Mouse (Mus musculus): Measurements from ENCODE around the gene Prkca.

DNA sequence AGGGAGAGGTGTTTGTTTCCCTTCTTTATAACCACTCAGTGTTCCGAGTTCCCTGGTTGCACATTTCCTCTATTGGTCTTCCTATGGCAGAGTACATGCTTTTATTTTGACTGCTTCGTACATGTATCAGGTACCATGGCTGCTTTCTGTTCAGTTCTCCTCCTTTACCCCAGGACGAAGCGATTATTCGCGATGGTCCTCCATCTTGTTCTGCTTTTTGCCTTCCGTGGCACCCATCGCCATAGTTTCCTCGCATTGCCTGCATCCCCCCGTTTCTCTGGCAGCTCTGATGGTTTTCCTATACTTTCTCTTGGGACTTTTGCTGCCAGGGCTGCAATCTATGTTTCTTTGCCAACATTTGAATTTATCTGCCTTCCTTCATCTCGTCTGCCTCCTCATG lies 314.4 kb downstream of the Prkca start:
- TF ChIP-seq POLR2A (IDR thresholded peaks at IDR 0.05; ENCODE audit: control insufficient read depth in 1 of 2, insufficient read depth in 1 of 2, low read depth in 1 of 2, low read length in 2 of 2, poor library complexity in 1 of 2) (no peak), MXI1 (IDR thresholded peaks at IDR 0.05; ENCODE audit: low read depth, low read length) (no peak), CTCF (IDR thresholded peaks at IDR 0.05 in 2 of 3, conservative IDR thresholded peaks at IDR 0.05 in 1 of 3; ENCODE audit: control insufficient read depth in 1 of 3, insufficient read depth in 1 of 3, low read depth in 2 of 3, low read length in 3 of 3, poor library complexity in 1 of 3, severe bottlenecking in 1 of 3) (no peak), RCOR1 (IDR thresholded peaks at IDR 0.05; ENCODE audit: low read depth, low read length) (no peak), E2F4 (IDR thresholded peaks at IDR 0.05; ENCODE audit: borderline replicate concordance, low read depth, low read length) (no peak), CHD1 (IDR thresholded peaks at IDR 0.05; ENCODE audit: low read depth, low read length) (no peak), HCFC1 (IDR thresholded peaks at IDR 0.05; ENCODE audit: low read depth, low read length) (no peak), EP300 (IDR thresholded peaks at IDR 0.05; ENCODE audit: low read depth in 1 of 2, low read length in 2 of 2) (no peak), BHLHE40 (IDR thresholded peaks at IDR 0.05; ENCODE audit: borderline replicate concordance, low read depth, low read length) (no peak), MAFK (IDR thresholded peaks at IDR 0.05; ENCODE audit: borderline replicate concordance, low read depth, low read length) (no peak), POLR2AphosphoS2 (IDR thresholded peaks at IDR 0.05; ENCODE audit: low read length) (no peak), TAL1 (IDR thresholded peaks at IDR 0.05; ENCODE audit: low read length) (no peak), ZKSCAN1 (IDR thresholded peaks at IDR 0.05; ENCODE audit: low read depth, low read length) (no peak)

Data from MEL (cell line).